Mouse (Mus musculus) liver, embryonic 13.5 days (tissue): ENCODE results near the gene Gabarapl2. TPM values are rescaled to one million over a fixed set of nuclear protein-coding genes. Genes with fewer than 3 reads are reported as not detected.
A peak's percentile ranks its signal among the peaks of the same experiment; 100 is the strongest.

Source experiments
- ATAC-seq: fragments of 200-750 bp; cut with Nextera tagmentation; 2 replicates; pipeline ENCODE4 v1.8.0; 2017; ENCODE audit warnings: low read depth, mild to moderate bottlenecking, moderate number of reproducible peaks, moderate library complexity
- DNase-seq: peaks from one replicate; pipeline ENCODE4 v3.0.0; 2022
- H3K27ac ChIP-seq: fragments of 300-500 bp; sonication (generic); 2 replicates; pipeline ENCODE4 v1.5.1; 2015; ENCODE audit warnings: moderate library complexity, mild to moderate bottlenecking, inconsistent platforms
- H3K27me3 ChIP-seq: fragments of 300-500 bp; sonication (generic); 2 replicates; pipeline ENCODE4 v1.6.1; 2015; ENCODE audit warnings: mild to moderate bottlenecking, inconsistent platforms
- H3K36me3 ChIP-seq: fragments of 300-500 bp; sonication (generic); 2 replicates; pipeline ENCODE4 v1.6.1; 2015; ENCODE audit warnings: mild to moderate bottlenecking, inconsistent platforms
- H3K4me1 ChIP-seq: fragments of 300-500 bp; sonication (generic); replicated peaks from 2 replicates; pipeline ENCODE4 v1.6.1; 2015; ENCODE audit warnings: inconsistent platforms
- H3K4me2 ChIP-seq: fragments of 300-500 bp; sonication (generic); 2 replicates; pipeline ENCODE4 v1.6.1; 2015; ENCODE audit warnings: inconsistent platforms, mild to moderate bottlenecking, moderate library complexity
- H3K4me3 ChIP-seq: fragments of 300-500 bp; sonication (generic); replicated peaks from 2 replicates; pipeline ENCODE4 v1.5.1; 2015; ENCODE audit warnings: mild to moderate bottlenecking, inconsistent platforms
- H3K9ac ChIP-seq: fragments of 300-500 bp; sonication (generic); 2 replicates; pipeline ENCODE4 v1.6.1; 2015; ENCODE audit warnings: mild to moderate bottlenecking, inconsistent platforms
- H3K9me3 ChIP-seq: fragments of 300-500 bp; sonication (generic); replicated peaks from 2 replicates; pipeline ENCODE4 v1.6.1; 2016; ENCODE audit warnings: inconsistent platforms
- WGBS: fragments of 180-500 bp; shearing (Covaris S2); methylation state at CpG from one replicate; pipeline ENCODE4 v1.1.7; 2015; ENCODE audit not compliant: insufficient replicate concordance; 5-methylcytosine and 5-hydroxymethylcytosine counted together
- polyA plus RNA-seq: library from polyadenylated mRNA; unstranded; fragments of >200 nt; fragmentation: Nextera tagmentation; extraction: Ambion mirVana; gene quantifications from 2 replicates; pipeline ENCODE4 v1.2.1, GENCODE M21; 2015

Gabarapl2 gene
- 185 and 197 TPM in 2 replicates for polyA plus RNA-seq

DNA sequence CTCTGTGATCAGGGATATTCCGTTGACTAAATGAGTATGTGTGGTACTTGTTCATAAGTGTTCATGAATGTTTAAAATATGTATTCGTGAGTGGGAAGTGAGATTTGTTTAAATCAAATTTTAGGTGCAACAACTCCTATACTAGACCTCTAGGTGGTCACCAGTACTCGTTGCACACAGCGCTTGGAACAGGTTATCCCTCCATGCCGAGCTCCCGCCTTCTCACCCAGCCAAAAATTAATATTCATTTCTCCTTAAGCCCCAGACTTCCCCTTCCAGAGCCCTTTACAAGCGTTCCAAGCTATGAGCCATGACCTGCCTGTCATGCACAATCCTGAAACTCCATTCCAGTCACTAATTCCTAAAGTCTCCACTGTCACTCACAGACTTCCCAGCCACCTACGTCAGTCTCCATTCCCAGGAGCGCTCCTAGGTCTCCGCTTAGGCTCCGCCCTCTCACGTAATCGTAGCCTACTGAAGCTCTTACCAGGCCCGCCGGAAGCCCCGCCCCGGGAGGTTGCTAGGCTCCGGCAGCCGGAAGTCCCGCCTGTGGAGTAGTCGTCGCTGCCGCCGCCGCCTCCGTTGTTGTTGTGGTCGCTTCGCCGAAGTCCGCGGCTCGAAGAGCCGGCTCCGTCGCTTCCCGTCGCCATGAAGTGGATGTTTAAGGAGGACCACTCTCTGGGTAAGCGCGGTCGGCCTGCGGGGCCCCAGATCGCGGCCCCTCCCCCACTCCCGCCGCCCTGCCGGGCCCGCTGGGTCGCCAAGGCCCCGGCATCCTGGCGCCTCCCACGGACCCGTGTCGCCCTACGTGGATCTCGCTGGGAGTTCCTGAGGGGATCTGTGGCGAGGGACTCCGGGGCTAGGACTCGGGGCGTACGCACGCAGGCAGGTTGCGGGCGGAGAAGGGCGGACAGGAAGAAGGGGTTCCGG lies at the start of gene Gabarapl2:
Gabarapl2 (plus strand) TSS at position 533 of the 930 bp plus-strand sequence.
- Histone ChIP-seq H3K27me3 (no peaks in the 10 kb centered on the region), H3K9me3 (no peaks in the 10 kb centered on the region), H3K4me2 (peak within 1 kb of the TSS; percentile 90), H3K36me3 (peaks cover 36% of the 10 kb centered on the region), H3K9ac (peak within 1 kb of the TSS; percentile 97), H3K4me1 (peaks cover 36% of the 10 kb centered on the region), H3K27ac (peak within 1 kb of the TSS; percentile 95), H3K4me3 (peak within 1 kb of the TSS; percentile 98)
- DNase-seq (peak; percentile 94), ATAC-seq (peak; percentile 87)
- under 1% methylated on average over 65 of the region's 65 CpGs for WGBS

DNA sequence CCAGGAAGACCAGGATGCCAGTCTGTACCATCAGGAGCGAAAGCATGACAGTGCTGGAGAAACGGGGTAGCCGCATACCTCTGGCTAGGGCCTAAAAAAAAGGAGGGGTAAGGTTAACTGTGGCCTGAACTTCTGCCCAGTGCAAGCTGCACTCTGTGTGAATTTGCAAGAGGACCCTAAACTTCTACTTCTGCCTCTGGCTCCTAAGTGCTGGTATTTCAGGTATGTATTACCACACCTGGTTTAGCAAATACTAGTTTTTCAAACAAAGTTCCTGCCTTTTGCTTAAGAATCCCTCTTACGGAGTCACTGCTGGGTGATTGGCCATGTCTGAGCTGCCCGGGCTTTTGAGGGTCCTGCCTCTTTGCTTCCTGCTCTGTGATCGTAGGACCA lies 49.6 kb upstream of the Gabarapl2 start:
- 56% methylated on average over 6 of the region's 6 CpGs for WGBS
- Histone ChIP-seq H3K4me2 (no peak overlapping the region), H3K27ac (no peak overlapping the region), H3K4me3 (no peak overlapping the region), H3K36me3 (no peaks in the 10 kb centered on the region), H3K9ac (no peak overlapping the region), H3K4me1 (peaks cover 23% of the 10 kb centered on the region), H3K9me3 (no peaks in the 10 kb centered on the region), H3K27me3 (peaks cover 51% of the 10 kb centered on the region)
- DNase-seq (no peak), ATAC-seq (no peak)

DNA sequence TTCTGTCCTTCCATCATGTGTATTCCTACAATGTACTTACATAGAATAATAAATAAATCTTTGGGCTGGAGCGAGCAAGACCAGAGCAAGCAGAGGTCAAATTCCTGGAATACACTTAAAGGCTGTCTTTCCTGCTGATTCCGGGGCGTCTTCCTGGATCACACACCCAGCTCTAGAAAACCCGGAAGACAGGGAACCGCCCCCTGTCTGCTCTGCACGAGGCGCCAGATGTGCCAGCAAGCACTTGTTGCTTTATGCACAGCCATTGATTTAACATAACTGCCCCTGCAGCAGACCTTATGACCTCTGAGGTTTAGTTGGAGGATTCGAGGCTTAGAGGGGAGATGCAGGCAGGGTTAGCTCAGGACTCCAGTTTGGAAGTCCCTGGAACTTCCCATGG lies 48.5 kb upstream of the Gabarapl2 start:
- no peaks in the 10 kb centered on the region for H3K9me3 ChIP-seq
- H3K4me3 ChIP-seq, result no peak overlapping the region
- DNase-seq (no peak), ATAC-seq (no peak)
- H3K9ac ChIP-seq, result no peak overlapping the region
- H3K4me1 ChIP-seq, result peaks cover 18% of the 10 kb centered on the region
- H3K27me3 ChIP-seq, result peaks cover 47% of the 10 kb centered on the region
- no peak overlapping the region for H3K4me2 ChIP-seq
- no peaks in the 10 kb centered on the region for H3K36me3 ChIP-seq
- H3K27ac ChIP-seq, result no peak overlapping the region
- WGBS, result 24% methylated on average over 8 of the region's 8 CpGs

DNA sequence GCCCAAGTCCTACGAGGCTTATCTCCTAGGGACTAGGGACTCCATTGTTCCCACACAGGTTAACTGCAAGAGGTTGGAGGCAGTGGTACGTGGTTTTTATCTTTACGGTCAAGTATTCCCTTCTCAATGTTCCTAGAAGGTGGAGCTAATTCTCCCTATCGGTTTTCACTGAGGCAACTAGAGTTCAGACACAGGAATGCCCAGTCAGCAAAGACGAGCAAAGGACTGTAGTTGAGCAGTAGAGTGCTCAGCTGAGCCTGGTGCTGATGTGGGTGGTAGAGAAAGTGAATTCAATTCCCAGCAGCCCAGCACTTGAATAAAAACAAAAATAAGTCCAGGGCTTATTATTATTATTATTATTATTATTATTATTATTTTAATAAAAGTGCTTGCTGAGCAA lies 47.9 kb upstream of the Gabarapl2 start:
- Histone ChIP-seq H3K4me3 (no peak overlapping the region), H3K36me3 (no peaks in the 10 kb centered on the region), H3K9ac (no peak overlapping the region), H3K27me3 (peaks cover 47% of the 10 kb centered on the region), H3K4me2 (no peak overlapping the region), H3K4me1 (peaks cover 12% of the 10 kb centered on the region), H3K9me3 (no peaks in the 10 kb centered on the region), H3K27ac (no peak overlapping the region)
- DNase-seq, result no peak
- 29% methylated on average over 5 of the region's 5 CpGs for WGBS
- no peak for ATAC-seq

DNA sequence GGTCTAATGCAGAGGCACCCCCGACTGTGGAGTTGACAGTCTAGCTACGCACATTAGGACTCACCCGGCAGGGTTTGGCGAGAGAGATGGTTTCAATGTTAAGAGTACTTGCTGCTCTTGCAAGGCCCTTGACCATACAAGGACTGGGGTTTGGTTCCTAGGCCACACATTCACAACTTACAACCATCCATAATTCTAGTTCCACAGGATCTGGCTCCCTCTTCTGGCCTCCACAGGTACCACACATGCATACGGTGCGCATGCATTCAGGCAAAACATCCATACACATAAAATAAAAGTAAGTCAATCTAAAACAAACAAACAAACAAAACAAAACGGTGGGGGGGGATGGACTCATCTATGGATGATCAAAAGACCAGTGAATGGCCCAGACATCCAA lies 45.5 kb upstream of the Gabarapl2 start:
- H3K4me3 ChIP-seq, result no peak overlapping the region
- peaks cover 3% of the 10 kb centered on the region for H3K4me1 ChIP-seq
- peaks cover 28% of the 10 kb centered on the region for H3K27me3 ChIP-seq
- WGBS, result 78% methylated on average over 7 of the region's 7 CpGs
- DNase-seq (no peak), ATAC-seq (no peak)
- H3K36me3 ChIP-seq, result no peaks in the 10 kb centered on the region
- H3K4me2 ChIP-seq, result no peak overlapping the region
- H3K27ac ChIP-seq, result no peak overlapping the region
- H3K9me3 ChIP-seq, result no peaks in the 10 kb centered on the region
- no peak overlapping the region for H3K9ac ChIP-seq

DNA sequence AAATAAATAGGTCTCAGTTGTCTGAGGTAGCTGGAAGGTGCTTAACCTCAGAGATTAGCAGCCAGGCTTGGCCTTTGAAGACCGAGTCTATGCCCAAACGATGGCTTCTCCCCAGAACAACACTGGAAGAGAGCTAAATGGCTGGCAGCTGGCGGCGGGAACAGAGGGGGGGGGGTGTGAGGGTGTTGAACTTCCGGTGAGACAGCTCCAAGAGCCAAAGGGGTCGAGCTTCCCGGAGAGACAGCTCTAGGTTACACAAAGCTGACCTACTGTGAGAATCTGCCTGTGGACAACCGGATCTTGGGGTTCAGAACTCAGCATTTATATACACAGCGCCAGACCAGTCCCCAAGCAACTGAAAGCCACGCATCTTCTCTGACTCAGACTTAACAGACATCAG lies 41.9 kb upstream of the Gabarapl2 start:
- no peak overlapping the region for H3K27ac ChIP-seq
- H3K4me2 ChIP-seq, result no peak overlapping the region
- H3K36me3 ChIP-seq, result no peaks in the 10 kb centered on the region
- no peak for DNase-seq
- WGBS, result 37% methylated on average over 10 of the region's 10 CpGs
- H3K9me3 ChIP-seq, result no peaks in the 10 kb centered on the region
- H3K9ac ChIP-seq, result no peak overlapping the region
- H3K27me3 ChIP-seq, result peaks cover 10% of the 10 kb centered on the region; the same call in 1 of the 2 replicates
- no peak for ATAC-seq
- no peak overlapping the region for H3K4me3 ChIP-seq
- H3K4me1 ChIP-seq, result no peaks in the 10 kb centered on the region

DNA sequence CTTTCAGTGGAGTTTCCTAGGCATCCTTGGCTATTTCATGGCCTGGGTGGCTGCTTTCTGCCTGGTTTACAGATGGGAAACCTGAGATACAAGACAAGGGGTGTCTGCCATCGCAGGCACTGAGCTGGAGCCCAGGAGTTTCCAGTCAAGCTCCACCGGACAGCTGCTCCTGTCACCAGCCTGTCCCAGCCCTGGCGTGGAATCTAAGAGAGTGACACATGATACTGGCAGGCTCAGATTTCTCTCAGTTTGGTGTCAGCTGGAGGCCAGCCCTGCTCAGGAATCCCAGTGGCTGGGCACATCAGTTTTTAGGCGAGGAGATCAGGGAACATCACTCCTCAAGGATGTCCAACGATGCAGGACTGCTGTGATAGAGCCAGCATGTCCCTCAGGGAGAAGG lies 38.4 kb upstream of the Gabarapl2 start:
- Histone ChIP-seq H3K9ac (no peak overlapping the region), H3K27me3 (peaks cover 16% of the 10 kb centered on the region; the same call in 1 of the 2 replicates), H3K4me3 (no peak overlapping the region), H3K9me3 (no peaks in the 10 kb centered on the region), H3K27ac (no peak overlapping the region), H3K4me2 (no peak overlapping the region), H3K36me3 (no peaks in the 10 kb centered on the region), H3K4me1 (no peaks in the 10 kb centered on the region)
- 35% methylated on average over 5 of the region's 5 CpGs for WGBS
- DNase-seq (no peak), ATAC-seq (no peak)

DNA sequence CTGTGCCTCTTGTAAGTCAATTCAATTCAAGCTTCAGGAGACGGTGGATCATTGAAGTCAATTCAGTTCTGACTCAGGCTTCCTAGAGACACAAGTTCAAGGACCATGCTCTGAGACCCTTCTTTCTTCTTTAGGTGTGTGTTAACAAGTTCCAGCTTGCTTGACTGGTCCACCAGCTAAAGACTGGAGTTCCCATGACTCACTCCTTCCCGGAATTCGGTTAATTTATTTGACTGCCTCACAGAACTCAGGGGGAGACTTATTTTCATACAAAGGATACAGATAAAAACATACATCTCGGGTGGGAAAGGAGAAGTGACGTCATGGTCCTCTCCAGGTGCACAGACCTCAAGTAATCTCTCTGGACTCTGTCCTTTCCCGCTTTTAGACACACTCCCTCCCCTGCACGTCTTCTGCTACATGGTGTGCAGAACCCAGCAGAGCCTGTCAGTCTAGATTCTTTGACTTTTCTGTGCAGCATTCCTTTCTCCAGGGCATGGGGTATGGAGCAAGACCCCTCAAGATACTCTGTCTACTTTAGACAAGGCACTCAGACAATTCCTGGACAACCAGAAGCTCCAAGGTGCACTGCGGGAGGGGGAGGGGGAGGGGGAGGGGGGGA lies 34.9 kb upstream of the Gabarapl2 start:
- Histone ChIP-seq H3K4me3 (no peak overlapping the region), H3K27ac (no peak overlapping the region), H3K9me3 (no peaks in the 10 kb centered on the region), H3K4me2 (no peak overlapping the region), H3K36me3 (no peaks in the 10 kb centered on the region), H3K9ac (no peak overlapping the region), H3K27me3 (peaks cover 36% of the 10 kb centered on the region), H3K4me1 (no peaks in the 10 kb centered on the region)
- ATAC-seq, result no peak
- DNase-seq, result no peak
- WGBS, result 42% methylated on average over 7 of the region's 8 CpGs

DNA sequence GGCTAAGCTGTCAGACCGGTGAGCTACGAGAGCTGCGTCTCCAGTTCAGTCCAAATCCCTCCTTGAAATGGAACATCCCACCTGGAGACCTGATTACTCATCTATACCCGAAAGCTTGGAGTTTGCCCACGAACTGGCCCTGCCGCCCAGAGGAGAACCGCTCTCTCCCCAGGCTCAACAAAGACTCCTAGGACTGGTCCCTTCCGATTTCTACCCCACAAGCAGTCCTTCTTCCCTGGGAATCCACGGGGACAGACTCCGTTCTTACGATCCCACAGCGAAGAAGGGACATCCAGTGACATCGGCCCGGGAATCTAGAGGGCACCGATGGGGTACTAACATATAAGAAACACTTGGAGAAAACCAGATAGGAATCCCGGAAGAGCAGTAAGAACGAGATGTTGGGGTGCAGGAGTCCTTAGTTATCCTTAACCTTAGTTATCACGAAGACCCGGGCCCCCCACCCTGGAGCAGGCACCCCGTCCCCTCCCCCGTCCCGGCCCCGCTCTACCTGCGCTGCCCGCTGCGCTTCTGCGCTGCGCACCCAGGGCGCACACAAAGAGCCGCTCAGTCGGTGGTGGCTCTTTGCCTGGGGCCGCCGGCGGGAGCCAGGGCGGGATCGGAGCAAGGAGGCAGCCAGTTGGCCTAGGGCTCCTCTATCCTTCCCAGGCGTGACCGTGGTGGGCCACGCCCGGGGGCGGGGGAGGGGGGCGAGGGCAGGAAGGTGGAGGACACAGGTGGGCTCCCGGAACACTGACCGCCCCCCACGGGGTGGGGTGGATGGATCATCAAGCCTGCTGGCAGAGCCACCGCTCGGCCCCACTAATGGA lies 30.7 kb upstream of the Gabarapl2 start, which contains the start of gene Chst5:
Chst5 (minus strand) TSS at position 827 of the 830 bp plus-strand sequence.
- no peak within 1 kb of the TSS for H3K9ac ChIP-seq
- ATAC-seq, result no peak
- no peaks in the 10 kb centered on the region for H3K36me3 ChIP-seq
- 14% methylated on average over 47 of the region's 47 CpGs for WGBS
- H3K4me1 ChIP-seq, result no peaks in the 10 kb centered on the region
- no peak for DNase-seq
- peak within 1 kb of the TSS; percentile 1; the same call in 1 of the 2 replicates for H3K4me3 ChIP-seq
- H3K27ac ChIP-seq, result no peak within 1 kb of the TSS
- peaks cover 57% of the 10 kb centered on the region for H3K27me3 ChIP-seq
- peak within 1 kb of the TSS; percentile 23 for H3K4me2 ChIP-seq
- H3K9me3 ChIP-seq, result no peaks in the 10 kb centered on the region

DNA sequence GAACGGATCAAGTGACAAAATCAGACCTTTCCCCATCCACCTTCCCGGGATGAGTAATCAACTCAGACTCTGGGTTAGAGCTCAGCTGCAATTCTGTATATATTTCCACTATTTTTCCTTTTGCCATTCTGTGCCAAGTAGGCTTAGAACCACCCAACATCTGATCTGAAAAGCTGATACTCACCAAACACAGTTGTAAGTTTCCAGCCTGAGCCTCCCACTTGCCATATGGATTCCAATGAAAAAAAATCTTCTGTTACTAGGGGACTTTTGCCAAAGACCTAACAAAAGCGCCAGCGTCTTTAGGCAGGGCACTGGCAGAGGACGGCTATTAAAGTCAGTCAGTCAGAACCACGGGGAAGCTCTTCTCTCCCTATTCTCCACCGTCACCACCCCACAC lies 28.9 kb upstream of the Gabarapl2 start:
- DNase-seq, result no peak
- no peak for ATAC-seq
- Histone ChIP-seq H3K27me3 (peaks cover 54% of the 10 kb centered on the region), H3K36me3 (no peaks in the 10 kb centered on the region), H3K4me1 (no peaks in the 10 kb centered on the region), H3K9ac (no peak overlapping the region), H3K4me2 (no peak overlapping the region), H3K27ac (no peak overlapping the region), H3K4me3 (no peak overlapping the region), H3K9me3 (no peaks in the 10 kb centered on the region)
- WGBS, result 52% methylated on average over 7 of the region's 7 CpGs

DNA sequence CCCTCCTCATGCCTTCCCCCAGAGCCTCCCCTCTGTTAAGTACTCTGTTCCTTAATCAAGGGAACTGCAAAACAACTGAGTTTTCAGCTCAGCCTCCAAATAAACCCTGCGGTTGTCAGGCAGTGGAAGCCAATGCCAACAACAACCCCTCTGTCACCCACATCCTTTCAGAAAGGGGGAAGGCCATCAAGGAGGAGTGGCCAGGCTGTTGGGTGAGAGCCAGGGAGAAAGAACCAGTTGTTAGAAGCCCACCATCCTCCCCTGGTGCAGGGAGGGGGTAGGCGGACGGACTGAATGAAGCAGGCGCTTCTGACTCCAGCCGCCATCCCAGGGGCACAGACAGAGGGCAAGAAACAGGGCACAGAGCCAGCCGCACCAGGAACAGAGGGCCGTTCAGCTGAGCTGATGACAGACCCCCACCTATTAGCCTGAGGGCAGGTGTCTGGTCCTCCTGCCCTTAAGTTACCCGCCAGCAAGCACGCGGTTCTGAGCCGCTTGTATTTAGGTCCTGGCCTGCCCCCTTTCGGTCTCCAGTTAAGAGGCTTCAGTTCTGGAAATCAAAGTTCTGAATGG lies 27.6 kb upstream of the Gabarapl2 start:
- H3K9me3 ChIP-seq, result no peaks in the 10 kb centered on the region
- H3K4me2 ChIP-seq, result no peak overlapping the region
- H3K4me3 ChIP-seq, result no peak overlapping the region
- peaks cover 54% of the 10 kb centered on the region for H3K27me3 ChIP-seq
- ATAC-seq (no peak), DNase-seq (no peak)
- WGBS, result 59% methylated on average over 12 of the region's 12 CpGs
- no peaks in the 10 kb centered on the region for H3K4me1 ChIP-seq
- H3K27ac ChIP-seq, result no peak overlapping the region
- no peak overlapping the region for H3K9ac ChIP-seq
- no peaks in the 10 kb centered on the region for H3K36me3 ChIP-seq
